ENCODE assay signal across 17 mouse cellular contexts in genomic region chr13:37121602-37122001, GRCm38 (mm10).
A peak's percentile ranks its signal among the peaks of the same experiment; 100 is the strongest.
DNase-seq lines count a peak whose midpoint lies in the region; ATAC-seq lines count a peak whose summit lies in the region.
"Had no signal": no experiment of that assay in that cellular context is flagged by ENCODE, and none has a peak within 500 bp of the region (broad histone marks: within the 10 kb centered on the region; RNA-seq: fewer than 3 reads in every experiment).

No protein-coding gene starts in this region.

- intact Hi-C loops in heart, postnatal 36 days (cut with DNase I), result no loop called here

- DNase-seq in heart, adult 11 months, result peak; percentile 31
- DNase-seq in heart, postnatal 36 days, result no peak
- peak; percentile 22 for DNase-seq in thymus, postnatal 25 days
- no peak for DNase-seq in thymus, postnatal 4 days
- DNase-seq in midbrain, embryonic 10.5 days (ENCODE audit: low spot score), result no peak
- DNase-seq: cerebellum, adult 9-10 months; embryo, embryonic 11 days; kidney, adult 2 months; kidney, postnatal 14 days; layer of hippocampus, adult 9-11 months; midbrain, embryonic 14.5 days; right cerebral cortex, postnatal 14 days had no signal

- 93% methylated on average over 4 of the region's 4 CpGs for WGBS in midbrain, embryonic 10.5 days

- no peaks in the 10 kb centered on the region for H3K36me3 ChIP-seq in midbrain, embryonic 10.5 days
- H3K36me3 ChIP-seq: embryonic facial prominence, embryonic 15.5 days; limb, embryonic 13.5 days; lung, embryonic 15.5 days had no signal

- no peak overlapping the region for H3K4me3 ChIP-seq in midbrain, embryonic 10.5 days
- H3K4me3 ChIP-seq: embryonic facial prominence, embryonic 15.5 days; limb, embryonic 13.5 days; lung, embryonic 15.5 days had no signal

- H3K4me1 ChIP-seq in midbrain, embryonic 10.5 days, result no peaks in the 10 kb centered on the region
- H3K4me1 ChIP-seq: embryonic facial prominence, embryonic 15.5 days; limb, embryonic 13.5 days; lung, embryonic 15.5 days had no signal

- H3K27ac ChIP-seq in midbrain, embryonic 10.5 days (replicated peaks), result no peak overlapping the region
- H3K27ac ChIP-seq: embryonic facial prominence, embryonic 15.5 days; limb, embryonic 13.5 days; lung, embryonic 15.5 days had no signal

- ATAC-seq in megakaryocyte, adult 5-6 weeks (ENCODE audit: poor library complexity, severe bottlenecking), result peak; percentile 81
- ATAC-seq in megakaryocyte-erythroid progenitor cell, adult 5-6 weeks (replicated peaks; ENCODE audit: low FRiP score, low TSS enrichment, poor library complexity, severe bottlenecking), result no peak

- no peaks in the 10 kb centered on the region for H3K27me3 ChIP-seq in midbrain, embryonic 10.5 days (ENCODE audit: low read depth, poor library complexity, severe bottlenecking)
- H3K27me3 ChIP-seq: embryonic facial prominence, embryonic 15.5 days; limb, embryonic 13.5 days; lung, embryonic 15.5 days had no signal

- H3K9me3 ChIP-seq in midbrain, embryonic 10.5 days (replicated peaks), result no peaks in the 10 kb centered on the region
- H3K9me3 ChIP-seq: embryonic facial prominence, embryonic 15.5 days; limb, embryonic 13.5 days; lung, embryonic 15.5 days had no signal

Comparison
In these comparisons a context has a peak if more than half of its experiments do, and no peak if none do; other contexts are left out.
1. DNase-seq: peak in heart, adult 11 months (single experiment) and thymus, postnatal 25 days (single experiment); none in heart, postnatal 36 days (0 of 2), thymus, postnatal 4 days (single experiment) and midbrain, embryonic 10.5 days (single experiment).